Mouse (Mus musculus) stomach, postnatal 0 days (tissue): ENCODE measurements around the gene Gm10234. TPM values are rescaled to one million over a fixed set of nuclear protein-coding genes. Genes with fewer than 3 reads are reported as not detected.

Source experiments
- ATAC-seq: fragments of 200-750 bp; cut with Nextera tagmentation; 2 replicates; pipeline ENCODE4 v1.8.0; 2017; ENCODE audit not compliant: low FRiP score, low TSS enrichment
- DNase-seq: peaks from one replicate; pipeline ENCODE4 v3.0.0-alpha.2; 2016; ENCODE audit warnings: low spot score
- H3K27ac ChIP-seq: fragments of 300-500 bp; sonication (generic); replicated peaks from 2 replicates; pipeline ENCODE4 v1.5.1; 2014; ENCODE audit warnings: mild to moderate bottlenecking, control low read depth
- H3K27me3 ChIP-seq: fragments of 300-500 bp; sonication (generic); 2 replicates; pipeline ENCODE4 v1.6.1; 2014; ENCODE audit warnings: low read length; ENCODE audit not compliant: control insufficient read depth, insufficient read depth
- H3K36me3 ChIP-seq: fragments of 300-500 bp; sonication (generic); 2 replicates; pipeline ENCODE4 v1.6.1; 2014; ENCODE audit warnings: low read length, mixed read lengths; ENCODE audit not compliant: control insufficient read depth, insufficient read depth
- H3K4me1 ChIP-seq: fragments of 300-500 bp; sonication (generic); replicated peaks from 2 replicates; pipeline ENCODE4 v1.6.1; 2014; ENCODE audit warnings: antibody characterized with exemption; ENCODE audit not compliant: control insufficient read depth, insufficient read depth
- H3K4me2 ChIP-seq: fragments of 300-500 bp; sonication (generic); replicated peaks from 2 replicates; pipeline ENCODE4 v1.6.1; 2014; ENCODE audit warnings: low read depth, mild to moderate bottlenecking, control low read depth, moderate library complexity
- H3K4me3 ChIP-seq: fragments of 300-500 bp; sonication (generic); 2 replicates; pipeline ENCODE4 v1.5.1; 2014; ENCODE audit warnings: low read depth, low read length, control low read depth
- H3K9ac ChIP-seq: fragments of 300-500 bp; sonication (generic); 2 replicates; pipeline ENCODE4 v1.6.1; 2014; ENCODE audit warnings: mild to moderate bottlenecking, low read length, control low read depth, mixed read lengths
- H3K9me3 ChIP-seq: fragments of 300-500 bp; sonication (generic); 2 replicates; pipeline ENCODE4 v1.6.1; 2016; ENCODE audit warnings: low read length; ENCODE audit not compliant: control insufficient read depth
- CTCF ChIP-seq: IDR thresholded peaks from 2 replicates; pipeline ENCODE4 v1.5.1; 2016; ENCODE audit warnings: antibody characterized with exemption, low read depth, mild to moderate bottlenecking, moderate library complexity
- EP300 ChIP-seq: optimal IDR thresholded peaks from 2 replicates; pipeline ENCODE3; 2016; ENCODE audit warnings: antibody characterized with exemption
- WGBS: fragments of 180-500 bp; shearing (Covaris S2); extraction: QIAGEN DNeasy Blood & Tissue Kit; methylation state at CpG from one replicate; pipeline ENCODE4 v1.1.7; 2014; 5-methylcytosine and 5-hydroxymethylcytosine counted together
- polyA plus RNA-seq: library from polyadenylated mRNA; unstranded; fragments of >200 nt; fragmentation: Nextera tagmentation; extraction: Ambion mirVana; gene quantifications from 2 replicates; pipeline ENCODE4 v1.2.1, GENCODE M21; 2015

Gm10234 gene
- polyA plus RNA-seq, 1 experiment from 2014 or later, result not detected

- H3K4me3 ChIP-seq, result no peak overlapping the region
- H3K36me3 ChIP-seq, result no peaks in the 10 kb centered on the region
- no peaks in the 10 kb centered on the region for H3K4me1 ChIP-seq
- DNase-seq (no peak), ATAC-seq (no peak)
- no peaks in the 10 kb centered on the region for H3K27me3 ChIP-seq
- no peaks in the 10 kb centered on the region for H3K9me3 ChIP-seq
- H3K27ac ChIP-seq, result no peak overlapping the region
- TF ChIP-seq CTCF (no peak), EP300 (no peak)
- H3K4me2 ChIP-seq, result no peak overlapping the region
- H3K9ac ChIP-seq, result no peak overlapping the region
- WGBS, result 52% methylated on average over 4 of the region's 4 CpGs
Observed at GRCm38 (mm10) chr6:95371811-95372210, 49.9 kb downstream of the Gm10234 start.

Other genes starting within 250 kb of the Gm10234 start
- gene Kbtbd8, start 204.9 kb upstream of the Gm10234 start, polyA plus RNA-seq, result 1.7 and 1.8 TPM in 2 replicates